Mouse (Mus musculus) forebrain, embryonic 13.5 days (tissue): Measurements from ENCODE around the gene Pafah1b2. TPM values are rescaled to one million over a fixed set of nuclear protein-coding genes. Genes with fewer than 3 reads are reported as not detected.

Experiments
- ATAC-seq: fragments of 200-750 bp; cut with Nextera tagmentation; 2 replicates; pipeline ENCODE4 v1.8.0; 2017
- H3K27ac ChIP-seq: fragments of 300-500 bp; sonication (generic); 2 replicates; pipeline ENCODE4 v1.5.1; 2015; ENCODE audit warnings: inconsistent platforms, mild to moderate bottlenecking, moderate library complexity
- H3K27me3 ChIP-seq: fragments of 300-500 bp; sonication (generic); 2 replicates; pipeline ENCODE4 v1.6.1; 2015; ENCODE audit warnings: mild to moderate bottlenecking, inconsistent platforms
- H3K36me3 ChIP-seq: fragments of 300-500 bp; sonication (generic); 2 replicates; pipeline ENCODE4 v1.6.1; 2015; ENCODE audit warnings: mild to moderate bottlenecking, inconsistent platforms; ENCODE audit not compliant: poor library complexity, severe bottlenecking
- H3K4me1 ChIP-seq: fragments of 300-500 bp; sonication (generic); 2 replicates; pipeline ENCODE4 v1.6.1; 2015; ENCODE audit warnings: inconsistent platforms
- H3K4me2 ChIP-seq: fragments of 300-500 bp; sonication (generic); 2 replicates; pipeline ENCODE4 v1.6.1; 2015; ENCODE audit warnings: inconsistent platforms, mild to moderate bottlenecking, moderate library complexity
- H3K4me3 ChIP-seq: fragments of 300-500 bp; sonication (generic); 2 replicates; pipeline ENCODE4 v1.5.1; 2015; ENCODE audit warnings: mild to moderate bottlenecking, inconsistent platforms
- H3K9ac ChIP-seq: fragments of 300-500 bp; sonication (generic); 2 replicates; pipeline ENCODE4 v1.6.1; 2015; ENCODE audit warnings: mild to moderate bottlenecking, inconsistent platforms
- H3K9me3 ChIP-seq: fragments of 300-500 bp; sonication (generic); replicated peaks from 2 replicates; pipeline ENCODE4 v1.6.1; 2016; ENCODE audit warnings: inconsistent platforms
- WGBS: fragments of 180-500 bp; shearing (Covaris S2); methylation state at CpG from one replicate; pipeline ENCODE4 v1.1.7; 2015; 5-methylcytosine and 5-hydroxymethylcytosine counted together
- polyA plus RNA-seq: library from polyadenylated mRNA; unstranded; fragments of >200 nt; fragmentation: Nextera tagmentation; extraction: Ambion mirVana; gene quantifications from 2 replicates; pipeline ENCODE4 v1.2.1, GENCODE M21; 2015

The Pafah1b2 gene
- polyA plus RNA-seq, 1 experiment from 2014 or later, result 277 TPM

- H3K4me3 ChIP-seq, result no peak overlapping the region
- H3K27me3 ChIP-seq, result no peaks in the 10 kb centered on the region
- H3K27ac ChIP-seq, result no peak overlapping the region
- H3K4me2 ChIP-seq, result no peak overlapping the region
- H3K4me1 ChIP-seq, result peaks cover 7% of the 10 kb centered on the region
- no peak for ATAC-seq
- H3K36me3 ChIP-seq, result no peaks in the 10 kb centered on the region
- WGBS, result 96% methylated on average over 13 of the region's 13 CpGs
- H3K9me3 ChIP-seq, result no peaks in the 10 kb centered on the region
- no peak overlapping the region for H3K9ac ChIP-seq
Measured at GRCm38 (mm10) chr9:46038786-46039185, 26.3 kb upstream of the Pafah1b2 start.

GRCm38 (mm10) chr9:46036881-46037280 is 24.4 kb upstream of the Pafah1b2 start:
- Histone ChIP-seq H3K4me2 (no peak overlapping the region), H3K27me3 (no peaks in the 10 kb centered on the region), H3K4me3 (no peak overlapping the region), H3K9ac (no peak overlapping the region), H3K36me3 (no peaks in the 10 kb centered on the region), H3K9me3 (no peaks in the 10 kb centered on the region), H3K4me1 (peaks cover 16% of the 10 kb centered on the region), H3K27ac (no peak overlapping the region)
- no peak for ATAC-seq
- 89% methylated on average over 8 of the region's 8 CpGs for WGBS

DNA sequence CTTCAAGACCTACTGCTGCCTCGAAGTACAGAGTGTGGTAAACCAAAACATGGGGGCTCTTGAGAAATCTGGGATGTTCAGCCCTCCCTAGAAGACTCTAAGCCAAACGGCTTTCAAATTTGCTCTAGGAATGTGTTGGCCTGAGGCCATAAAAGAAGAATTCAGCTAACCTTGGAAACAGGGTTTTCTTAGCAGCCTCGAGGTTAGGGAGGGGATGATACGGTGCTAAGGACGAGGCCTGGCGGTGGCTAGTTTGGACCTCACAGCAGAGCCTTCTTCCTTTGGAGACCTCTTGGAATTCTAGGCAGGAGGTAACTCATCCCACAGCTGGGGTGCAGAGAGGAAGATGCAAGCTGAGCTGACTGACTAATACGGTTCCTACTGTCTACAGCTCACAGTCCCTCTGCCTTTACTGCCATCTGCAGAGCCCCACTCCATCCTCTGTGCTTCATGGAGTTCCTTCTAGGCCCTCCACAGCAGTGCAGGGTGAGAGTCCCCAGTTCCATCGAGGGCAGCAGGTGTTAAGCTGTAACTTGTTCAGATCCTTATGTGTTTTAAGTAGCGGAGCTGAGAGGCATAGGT is 22.9 kb upstream of the Pafah1b2 start:
- peaks cover 19% of the 10 kb centered on the region for H3K4me1 ChIP-seq
- no peaks in the 10 kb centered on the region for H3K9me3 ChIP-seq
- H3K9ac ChIP-seq, result no peak overlapping the region
- H3K4me2 ChIP-seq, result no peak overlapping the region
- H3K36me3 ChIP-seq, result no peaks in the 10 kb centered on the region
- H3K27me3 ChIP-seq, result no peaks in the 10 kb centered on the region
- no peak overlapping the region for H3K27ac ChIP-seq
- ATAC-seq, result no peak
- 79% methylated on average over 9 of the region's 9 CpGs for WGBS
- H3K4me3 ChIP-seq, result no peak overlapping the region

DNA sequence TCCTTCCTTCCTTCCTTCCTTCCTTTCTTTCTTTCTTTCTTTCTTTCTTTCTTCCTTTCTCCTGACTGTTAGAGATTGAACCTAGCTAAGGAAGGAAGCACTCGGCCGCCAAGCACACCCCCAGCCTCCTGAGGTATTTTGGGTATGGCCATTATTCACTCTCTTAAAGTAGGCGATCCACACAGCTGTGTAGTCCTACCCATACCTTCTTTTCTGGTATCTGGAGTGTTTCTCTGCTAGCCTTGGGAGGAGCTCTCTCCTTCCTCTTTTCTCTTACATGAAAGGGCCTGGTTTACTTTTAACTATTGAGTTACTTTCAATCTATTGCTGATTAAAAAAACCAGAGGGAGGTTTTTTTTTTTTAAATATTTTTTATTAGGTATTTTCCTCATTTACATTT is 21.4 kb upstream of the Pafah1b2 start:
- Histone ChIP-seq H3K9me3 (no peaks in the 10 kb centered on the region), H3K4me3 (no peak overlapping the region), H3K36me3 (no peaks in the 10 kb centered on the region), H3K27me3 (no peaks in the 10 kb centered on the region), H3K27ac (no peak overlapping the region), H3K9ac (no peak overlapping the region), H3K4me2 (no peak overlapping the region), H3K4me1 (peaks cover 22% of the 10 kb centered on the region)
- WGBS, result 80% methylated on average over 3 of the region's 3 CpGs
- no peak for ATAC-seq

GRCm38 (mm10) chr9:46033058-46033457 is 20.6 kb upstream of the Pafah1b2 start:
- WGBS, result 93% methylated on average over 1 of the region's 1 CpGs

GRCm38 (mm10) chr9:46032190-46032589 is 19.7 kb upstream of the Pafah1b2 start:
- Histone ChIP-seq H3K4me1 (peaks cover 28% of the 10 kb centered on the region), H3K27me3 (no peaks in the 10 kb centered on the region), H3K9ac (no peak overlapping the region), H3K36me3 (no peaks in the 10 kb centered on the region), H3K4me2 (no peak overlapping the region), H3K9me3 (no peaks in the 10 kb centered on the region), H3K4me3 (no peak overlapping the region), H3K27ac (no peak overlapping the region)
- no peak for ATAC-seq
- 61% methylated on average over 6 of the region's 6 CpGs for WGBS

More at GRCm38 (mm10) chr9:46033058-46033457, 20.6 kb upstream of the Pafah1b2 start:
- Histone ChIP-seq H3K4me2 (no peak overlapping the region), H3K9ac (no peak overlapping the region), H3K4me3 (no peak overlapping the region), H3K9me3 (no peaks in the 10 kb centered on the region), H3K4me1 (peaks cover 25% of the 10 kb centered on the region), H3K36me3 (no peaks in the 10 kb centered on the region), H3K27me3 (no peaks in the 10 kb centered on the region), H3K27ac (no peak overlapping the region)
- ATAC-seq, result no peak

DNA sequence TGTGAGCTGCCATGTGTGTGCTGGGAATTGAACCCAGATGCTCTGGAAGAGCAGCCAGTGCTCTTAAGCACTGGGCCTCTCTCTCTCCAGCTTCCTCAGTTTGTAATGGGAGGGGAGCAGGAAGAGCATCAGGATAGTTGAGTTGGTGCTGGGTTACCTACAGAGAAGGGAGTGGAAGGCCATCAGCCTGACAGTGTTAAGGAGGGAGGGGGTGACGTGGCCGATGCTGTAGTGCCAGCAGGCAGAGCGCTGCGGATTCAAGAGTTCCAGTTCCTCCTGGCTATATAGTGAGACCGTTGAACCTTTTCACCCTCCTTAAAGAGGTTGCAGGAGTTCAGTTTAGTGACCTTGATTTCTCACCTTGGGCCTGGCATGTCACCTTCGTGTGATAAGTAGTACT is 18.5 kb upstream of the Pafah1b2 start:
- Histone ChIP-seq H3K4me1 (peaks cover 28% of the 10 kb centered on the region), H3K27ac (no peak overlapping the region), H3K36me3 (no peaks in the 10 kb centered on the region), H3K9ac (no peak overlapping the region), H3K4me3 (no peak overlapping the region), H3K27me3 (no peaks in the 10 kb centered on the region), H3K9me3 (no peaks in the 10 kb centered on the region), H3K4me2 (no peak overlapping the region)
- no peak for ATAC-seq
- 95% methylated on average over 6 of the region's 6 CpGs for WGBS

DNA sequence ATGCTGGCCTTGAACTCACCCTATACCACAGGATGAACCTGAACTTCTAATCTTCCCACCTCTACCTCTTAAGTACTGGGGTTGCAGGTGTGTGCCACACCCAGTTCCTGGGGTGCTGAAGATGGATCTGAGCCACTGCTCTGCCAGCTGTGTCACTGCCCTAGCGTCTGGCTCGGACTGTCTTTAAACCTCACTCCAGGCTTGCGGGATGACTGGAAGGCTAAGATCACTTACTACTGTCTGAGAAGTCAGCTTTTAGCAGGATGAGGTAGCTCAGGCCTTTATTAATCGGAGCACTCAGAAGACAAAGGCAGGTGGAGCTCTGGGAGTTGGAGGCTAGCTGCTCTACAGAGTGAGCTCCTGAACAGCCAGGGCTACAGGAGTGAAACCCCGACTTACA is 17.7 kb upstream of the Pafah1b2 start:
- ATAC-seq, result no peak
- 85% methylated on average over 5 of the region's 5 CpGs for WGBS
- H3K4me3 ChIP-seq, result no peak overlapping the region
- H3K36me3 ChIP-seq, result no peaks in the 10 kb centered on the region
- H3K9ac ChIP-seq, result no peak overlapping the region
- no peak overlapping the region for H3K27ac ChIP-seq
- H3K27me3 ChIP-seq, result no peaks in the 10 kb centered on the region
- H3K4me1 ChIP-seq, result peaks cover 24% of the 10 kb centered on the region
- no peak overlapping the region for H3K4me2 ChIP-seq
- H3K9me3 ChIP-seq, result no peaks in the 10 kb centered on the region

DNA sequence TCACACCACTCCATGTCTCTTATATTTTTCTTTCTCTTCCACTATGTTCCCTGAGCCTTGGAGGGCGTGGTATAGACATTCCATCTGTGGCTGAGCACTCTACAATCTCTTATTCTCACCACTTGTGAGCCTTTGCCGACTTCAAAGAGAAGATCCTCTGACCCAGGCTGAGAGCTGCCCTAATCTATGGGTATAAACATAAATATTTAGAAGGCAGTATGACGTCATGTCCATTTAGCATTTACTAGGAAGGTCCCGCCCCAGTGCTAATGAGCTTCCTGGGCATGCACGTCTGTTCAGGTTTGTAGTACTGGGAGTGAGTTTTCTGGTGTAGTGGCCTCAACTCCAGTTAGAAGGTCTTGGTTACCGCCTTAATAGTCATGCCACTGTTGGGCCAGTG is 17.0 kb upstream of the Pafah1b2 start:
- no peak overlapping the region for H3K27ac ChIP-seq
- H3K9me3 ChIP-seq, result no peaks in the 10 kb centered on the region
- peaks cover 20% of the 10 kb centered on the region for H3K4me1 ChIP-seq
- WGBS, result 62% methylated on average over 6 of the region's 6 CpGs
- H3K36me3 ChIP-seq, result no peaks in the 10 kb centered on the region
- no peaks in the 10 kb centered on the region for H3K27me3 ChIP-seq
- no peak overlapping the region for H3K9ac ChIP-seq
- no peak for ATAC-seq
- no peak overlapping the region for H3K4me2 ChIP-seq
- no peak overlapping the region for H3K4me3 ChIP-seq

- Histone ChIP-seq H3K4me2 (no peak overlapping the region), H3K27me3 (no peaks in the 10 kb centered on the region), H3K36me3 (no peaks in the 10 kb centered on the region), H3K4me1 (peaks cover 23% of the 10 kb centered on the region), H3K9me3 (no peaks in the 10 kb centered on the region), H3K9ac (no peak overlapping the region), H3K27ac (no peak overlapping the region), H3K4me3 (no peak overlapping the region)
- no peak for ATAC-seq
- 30% methylated on average over 8 of the region's 8 CpGs for WGBS
Measured at GRCm38 (mm10) chr9:46027994-46028393, 15.5 kb upstream of the Pafah1b2 start.

GRCm38 (mm10) chr9:46026058-46026849 is 13.8 kb upstream of the Pafah1b2 start:
- H3K4me2 ChIP-seq, result no peak overlapping the region
- H3K4me1 ChIP-seq, result peaks cover 16% of the 10 kb centered on the region; the same call in 1 of the 2 replicates
- no peak overlapping the region for H3K4me3 ChIP-seq
- no peaks in the 10 kb centered on the region for H3K9me3 ChIP-seq
- no peak overlapping the region for H3K9ac ChIP-seq
- WGBS, result 88% methylated on average over 9 of the region's 9 CpGs
- no peaks in the 10 kb centered on the region for H3K27me3 ChIP-seq
- ATAC-seq, result no peak
- 0 out of 2 replicates have a peak overlapping the region, but pooled peaks have one; percentile 5 for H3K27ac ChIP-seq
- H3K36me3 ChIP-seq, result no peaks in the 10 kb centered on the region

DNA sequence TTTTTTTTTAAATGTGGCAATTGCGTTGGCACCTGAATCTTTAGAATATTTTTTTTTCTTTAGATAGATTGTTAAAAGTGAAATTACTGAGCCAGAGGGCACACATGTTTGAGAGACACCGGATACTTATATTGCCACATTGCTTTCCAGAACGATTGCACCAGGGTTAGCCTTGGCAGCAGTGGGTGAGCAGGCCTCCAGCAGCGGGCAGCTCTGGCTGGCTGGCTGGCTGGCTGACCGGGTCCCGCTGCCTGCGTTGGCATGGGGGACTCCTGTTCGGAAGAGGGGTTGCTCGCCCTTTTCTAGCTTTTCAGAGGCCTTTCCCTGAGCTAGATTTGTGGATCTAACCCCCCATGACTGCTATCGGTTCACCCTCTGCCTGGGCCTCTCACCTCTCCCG is 11.1 kb upstream of the Pafah1b2 start:
- Histone ChIP-seq H3K4me2 (no peak overlapping the region), H3K9me3 (no peaks in the 10 kb centered on the region), H3K27ac (no peak overlapping the region), H3K36me3 (no peaks in the 10 kb centered on the region), H3K27me3 (no peaks in the 10 kb centered on the region), H3K9ac (no peak overlapping the region), H3K4me1 (peaks cover 13% of the 10 kb centered on the region; the same call in 1 of the 2 replicates), H3K4me3 (no peak overlapping the region)
- WGBS, result 95% methylated on average over 11 of the region's 11 CpGs
- ATAC-seq, result no peak
